Mouse (Mus musculus): ENCODE data around the gene Aff2.
A peak's percentile ranks its signal among the peaks of the same experiment; 100 is the strongest.

Gene Aff2

DNA sequence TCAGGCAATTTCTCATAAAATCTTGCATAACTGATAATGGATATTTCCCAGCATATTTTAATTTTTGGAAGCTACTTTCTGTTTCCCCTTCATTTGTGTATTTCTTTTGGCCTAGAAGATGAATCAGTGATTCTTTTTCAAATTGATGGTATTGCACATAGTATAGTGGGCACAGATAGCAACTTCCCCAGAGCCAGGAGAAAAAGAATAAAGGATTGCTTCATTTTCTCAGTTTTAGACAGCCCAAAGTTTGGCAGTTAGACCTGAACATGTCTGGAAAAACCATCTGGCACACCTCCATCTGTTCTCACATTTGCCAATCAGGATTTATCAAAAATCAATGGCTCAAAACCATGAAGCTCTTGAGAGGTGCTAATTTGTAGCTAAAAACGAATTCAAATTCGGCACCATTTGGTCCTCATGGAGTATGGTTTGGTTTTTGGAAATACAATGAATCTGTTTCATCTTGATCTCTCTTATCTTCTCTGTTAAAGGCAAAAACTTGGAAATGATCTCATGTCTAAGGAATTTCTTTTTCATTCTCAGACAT lies 441.9 kb downstream of the Aff2 start:
- peak; percentile 34 for DNase-seq

- no peak for DNase-seq
Observed at GRCm38 (mm10) chrX:69802481-69802880, 442.4 kb downstream of the Aff2 start.

GRCm38 (mm10) chrX:69811798-69812197 lies 451.7 kb downstream of the Aff2 start:
- peak; percentile 27 for DNase-seq

- no peak for DNase-seq
Observed at GRCm38 (mm10) chrX:69815054-69815453, 455.0 kb downstream of the Aff2 start.

DNA sequence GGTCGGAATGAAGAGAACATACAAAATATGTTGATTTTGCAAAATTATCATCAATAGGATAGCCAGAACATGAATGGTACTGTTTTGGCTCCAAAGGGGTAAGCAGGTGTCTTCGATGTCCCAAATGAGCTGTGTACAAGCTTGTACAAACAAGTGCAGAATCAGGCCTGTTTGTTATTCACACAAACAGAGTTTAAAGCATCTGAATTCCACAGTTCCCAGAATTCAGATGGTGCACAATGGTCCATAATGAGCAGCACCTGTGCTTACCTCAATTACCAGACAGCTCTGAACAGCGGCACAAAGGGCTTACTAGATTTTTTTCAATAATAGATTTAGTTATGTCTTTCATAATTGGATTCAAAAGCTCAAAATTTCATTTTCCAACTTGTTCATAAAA lies 457.6 kb downstream of the Aff2 start:
- no peak for DNase-seq

- no peak for DNase-seq
Observed at GRCm38 (mm10) chrX:69818188-69818587, 458.1 kb downstream of the Aff2 start.

DNA sequence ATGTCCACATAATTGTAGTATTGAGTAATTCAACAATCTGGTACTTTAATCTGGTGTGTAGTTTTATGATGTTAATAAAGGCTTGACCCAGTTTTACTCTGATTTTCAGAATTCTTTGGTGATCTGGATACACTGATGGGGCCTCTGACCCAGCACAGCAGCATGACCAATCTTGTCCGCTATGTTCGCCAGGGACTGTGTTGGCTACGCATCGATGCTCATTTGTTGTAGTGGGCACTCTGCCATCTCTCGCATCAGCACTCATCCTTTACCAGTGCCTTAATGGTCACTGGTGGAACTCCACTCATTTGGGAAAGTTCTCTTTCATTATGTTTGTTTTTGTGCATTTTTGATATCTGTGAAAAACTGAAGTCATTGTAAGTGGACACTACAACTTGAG lies 507.5 kb downstream of the Aff2 start:
- no peak for DNase-seq

- DNase-seq = no peak
Observed at GRCm38 (mm10) chrX:69891713-69892112, 531.6 kb downstream of the Aff2 start.
